Mouse (Mus musculus) cerebellum, postnatal 10 days (tissue): ENCODE data around the gene Gm2a.
"Not testable (repeated sequence)": the region's sequence is repeated elsewhere in the genome, so short reads cannot be mapped to it uniquely, and the experiment has no call there.

Source experiments
- DNase-seq, 2 experiments: peaks; one replicate each; pipeline ENCODE4 v3.0.0; 2021; ENCODE audit warnings: mixed read lengths in 2 of 2

Gm2a gene

DNA sequence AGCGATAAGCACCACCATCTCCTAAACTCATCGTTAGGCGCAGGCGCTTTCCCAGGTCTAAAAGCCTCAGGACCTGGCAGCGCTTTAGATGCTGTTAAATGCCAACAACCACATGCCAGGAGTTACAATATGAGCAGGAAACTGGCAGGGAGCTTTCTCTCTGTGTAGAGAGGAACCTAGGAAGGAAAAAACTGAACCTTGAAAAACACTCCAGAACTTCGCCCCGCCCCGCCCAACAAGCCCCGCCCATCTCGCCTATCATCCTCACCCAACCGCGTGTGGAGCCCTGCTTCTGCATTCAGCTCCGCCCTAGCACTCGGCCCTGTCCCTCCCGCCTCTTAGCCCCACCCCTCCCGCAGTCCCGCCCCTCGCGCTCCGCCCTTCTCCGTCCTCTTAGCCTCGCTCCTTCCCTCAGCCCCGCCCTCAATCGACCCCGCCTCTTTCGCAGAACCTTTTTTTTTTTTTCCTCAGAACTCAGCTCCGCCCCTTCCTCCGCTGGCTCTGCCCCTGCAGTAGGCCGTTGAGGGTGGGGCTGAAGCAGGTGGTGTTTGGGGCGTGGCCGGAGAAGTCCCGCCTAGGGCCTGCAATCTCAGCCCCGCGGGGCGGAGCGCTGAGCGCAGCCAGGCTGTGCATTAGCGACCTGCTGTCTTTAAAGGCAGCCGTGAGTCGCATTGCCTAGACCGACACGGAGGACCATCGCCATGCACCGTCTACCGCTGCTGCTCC, at the start of gene Gm2a:
Gene Gm2a (plus strand): TSS at position 653 of the 726 bp plus-strand sequence.
- DNase-seq, result peak; percentile 96 to 98

DNA sequence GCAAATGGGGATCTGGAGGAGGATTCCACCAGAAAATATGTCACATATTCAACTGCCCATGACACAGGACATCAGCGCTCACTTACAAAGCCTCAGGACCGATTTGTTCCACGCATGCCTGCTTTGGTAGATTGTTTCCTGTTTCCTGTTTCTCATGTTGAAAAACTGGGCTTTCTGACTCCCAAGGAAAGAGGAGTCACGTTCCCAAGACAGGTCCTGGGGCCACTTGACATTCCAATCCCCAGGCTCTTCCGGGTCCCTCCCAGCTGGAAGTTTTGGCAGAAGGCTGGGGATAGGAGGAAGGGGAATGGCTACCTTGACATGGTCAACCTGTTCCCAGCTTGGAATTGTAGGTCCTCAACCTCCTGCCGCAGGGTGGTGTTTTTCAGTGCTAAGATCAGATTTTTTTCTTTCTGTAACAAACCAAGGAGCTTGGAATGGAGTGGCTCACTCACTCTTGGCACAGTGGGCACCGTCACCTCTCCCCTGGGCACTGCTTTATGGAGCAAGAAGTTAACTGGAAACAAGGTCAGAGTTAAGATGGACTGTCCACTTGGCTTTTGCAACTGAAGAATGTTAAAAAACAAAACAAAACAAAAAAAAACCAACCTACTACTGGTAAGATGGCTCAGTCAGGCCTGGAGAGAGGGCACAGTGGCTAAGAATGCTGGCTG, 46.9 kb upstream of the Gm2a start:
- DNase-seq, result no peak

DNA sequence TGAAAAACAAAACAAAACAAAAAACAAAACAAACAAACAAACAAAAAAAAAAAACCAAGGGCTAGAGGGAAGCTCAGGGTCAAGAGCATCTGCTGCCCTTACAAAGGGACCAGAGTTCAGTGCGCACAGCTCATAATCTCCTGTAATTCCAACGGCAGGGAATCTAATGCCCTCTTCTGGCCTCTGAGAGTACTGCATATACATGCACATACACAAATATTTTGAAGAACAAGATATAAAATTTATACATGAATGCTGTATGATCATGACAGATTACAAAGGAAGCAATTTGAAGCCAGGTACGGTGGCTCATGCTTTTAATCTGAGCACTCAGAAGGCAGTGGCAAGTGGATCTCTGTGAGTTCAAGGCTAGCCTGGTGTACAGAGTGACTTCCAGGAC, 40.4 kb upstream of the Gm2a start:
- DNase-seq, result no peak

DNA sequence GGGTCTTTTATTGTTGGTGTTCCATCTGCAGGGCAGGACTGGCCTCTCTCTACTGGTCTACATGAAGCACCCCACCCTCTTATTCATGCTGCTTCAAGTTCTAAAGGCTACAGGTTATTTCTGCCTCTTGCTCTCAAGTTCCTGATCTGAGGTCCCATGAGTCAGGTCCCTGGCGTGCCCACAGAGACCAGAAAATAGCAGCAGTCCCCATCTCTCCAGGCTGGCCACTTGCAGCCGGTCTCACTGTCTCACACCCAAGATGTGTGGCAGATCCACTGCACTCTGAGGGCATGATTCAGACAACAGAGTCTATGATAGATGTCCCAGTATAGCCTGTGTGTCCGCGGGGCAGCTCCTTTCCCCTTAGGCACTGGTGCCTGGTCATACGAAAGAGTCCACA, 37.1 kb upstream of the Gm2a start:
- no peak for DNase-seq

DNA sequence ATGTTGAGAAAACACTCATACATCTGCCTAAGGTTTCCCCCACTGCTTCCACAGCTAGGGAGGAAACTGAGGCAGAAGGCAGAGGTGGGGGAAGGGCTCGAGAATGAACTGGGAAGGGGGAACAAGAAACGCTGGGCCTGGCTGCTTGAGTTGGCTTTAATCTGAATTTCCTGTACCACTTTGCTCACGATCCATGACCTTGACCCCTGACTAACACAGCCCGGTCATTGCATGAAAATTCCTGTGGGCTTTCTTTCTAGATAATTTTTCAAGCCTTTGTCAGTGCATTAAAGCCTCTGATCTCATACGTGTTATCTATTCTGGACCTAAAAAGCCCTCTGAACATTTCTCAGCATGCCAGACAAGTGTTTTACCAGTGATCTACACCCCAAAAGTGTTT, 35.1 kb upstream of the Gm2a start:
- no peak for DNase-seq

DNA sequence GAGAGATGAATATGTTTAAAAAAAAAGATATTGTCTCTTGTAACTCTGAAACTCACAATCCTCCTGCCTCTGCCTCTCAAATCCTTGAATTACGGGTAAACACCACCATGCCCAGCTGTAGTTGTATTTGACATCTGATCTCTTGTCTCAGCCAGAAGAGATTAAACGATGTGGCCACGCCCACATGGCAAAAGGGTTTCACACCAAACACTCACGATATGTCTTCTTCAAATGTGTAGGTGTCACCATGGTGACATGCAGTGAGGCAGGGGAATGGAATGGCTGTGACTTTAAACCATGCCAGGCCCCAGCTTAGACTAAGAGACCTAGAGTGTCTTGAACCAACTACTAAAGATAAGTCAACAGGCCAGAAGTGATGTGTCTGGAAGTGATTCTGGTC, 31.0 kb upstream of the Gm2a start:
- no peak for DNase-seq

DNA sequence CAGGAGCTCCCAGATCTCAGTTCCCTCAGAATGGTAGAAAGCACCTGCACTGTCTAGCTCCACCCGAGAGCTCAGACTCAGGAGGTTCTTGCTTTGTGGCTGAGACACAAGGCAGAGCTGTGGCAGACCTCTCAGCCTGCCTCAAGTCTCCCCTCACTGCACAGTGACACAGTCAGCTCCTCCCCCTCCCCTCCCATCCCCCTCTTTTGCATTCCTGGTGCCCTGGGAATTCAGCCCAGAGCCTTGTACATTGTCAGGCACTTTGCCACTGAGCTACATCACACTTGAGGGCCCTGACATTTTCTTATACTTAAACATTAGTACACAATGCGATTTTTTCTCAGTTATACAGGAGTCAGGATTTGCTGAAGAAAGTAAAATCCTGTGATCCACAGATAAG, 28.9 kb upstream of the Gm2a start:
- no peak for DNase-seq

DNA sequence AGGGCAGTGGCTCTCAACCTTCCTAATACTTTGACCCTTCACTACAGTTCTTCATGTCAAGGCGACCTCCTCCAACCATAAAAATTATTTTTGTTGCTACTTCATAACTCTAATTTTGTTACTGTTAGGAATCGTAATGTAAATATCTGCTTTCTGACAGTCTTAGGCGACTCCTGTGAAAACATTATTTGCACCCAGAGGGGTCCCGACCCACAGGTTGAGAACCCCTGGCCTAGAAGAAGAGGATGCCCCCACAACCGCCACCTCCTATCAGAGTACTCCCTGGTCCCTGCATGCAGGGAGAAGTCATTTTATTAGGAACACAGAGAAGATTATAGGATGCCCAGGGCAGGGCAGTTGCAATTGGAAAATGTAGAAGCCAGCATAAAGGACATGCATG, 26.6 kb upstream of the Gm2a start:
- no peak for DNase-seq

DNA sequence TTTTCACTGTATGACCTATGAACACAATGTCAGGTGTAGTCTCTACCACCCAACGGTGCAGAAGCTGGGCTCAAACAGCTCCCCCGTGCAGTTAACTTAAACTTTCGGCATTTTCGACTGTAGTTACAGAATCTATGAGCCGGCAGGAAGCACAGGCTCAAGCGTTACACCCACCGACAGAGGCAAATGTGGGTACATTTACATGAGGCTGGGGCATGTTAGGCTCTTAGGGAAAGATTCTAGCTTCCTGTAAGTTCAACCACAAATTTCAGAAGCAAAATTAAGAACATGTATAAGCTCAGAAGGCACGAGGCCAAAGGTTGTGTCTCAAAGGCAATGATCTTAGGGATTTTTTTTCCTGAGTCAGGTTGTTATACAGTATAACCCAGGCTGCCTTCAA, 25.4 kb upstream of the Gm2a start:
- DNase-seq, result no peak

DNA sequence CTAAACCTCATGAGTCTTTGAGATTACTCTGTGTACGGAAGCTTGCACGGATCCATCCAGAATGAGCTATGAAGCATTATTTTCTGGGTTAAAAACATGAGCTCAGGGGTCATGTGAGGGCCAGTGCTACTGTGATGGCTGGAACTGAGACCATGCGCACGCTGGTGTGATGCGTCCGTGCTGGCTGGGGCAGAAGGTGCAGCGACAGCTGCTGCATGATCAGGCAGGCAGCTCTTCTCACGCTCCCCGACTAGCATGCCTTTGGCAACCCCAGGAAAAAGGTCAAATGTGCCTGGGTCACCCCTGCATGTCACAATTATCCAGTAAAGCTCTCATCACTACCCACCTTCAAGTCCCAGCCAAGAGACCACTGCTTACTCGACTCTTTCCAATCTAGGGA, 24.7 kb upstream of the Gm2a start:
- no peak for DNase-seq

DNA sequence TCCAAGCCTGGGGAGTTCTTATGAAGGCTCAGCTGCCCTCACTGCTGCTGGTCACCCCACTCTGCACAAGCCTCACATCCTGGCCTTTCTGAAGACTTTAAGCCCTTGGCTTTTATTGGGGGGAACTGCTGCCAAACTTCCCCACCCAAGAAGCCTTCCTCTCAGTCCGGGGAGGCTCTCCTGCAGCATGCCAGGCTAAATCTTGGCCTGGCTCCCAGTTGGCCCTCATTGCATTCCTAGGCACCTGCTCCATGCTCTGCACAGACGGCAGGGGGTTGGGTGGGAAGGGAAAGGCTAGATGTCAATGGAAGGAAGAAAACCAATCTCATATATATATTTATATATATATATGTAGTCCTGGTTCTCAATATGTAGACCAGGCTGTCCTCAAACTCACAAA, 22.3 kb upstream of the Gm2a start:
- peak; percentile 76 to 87 for DNase-seq

DNA sequence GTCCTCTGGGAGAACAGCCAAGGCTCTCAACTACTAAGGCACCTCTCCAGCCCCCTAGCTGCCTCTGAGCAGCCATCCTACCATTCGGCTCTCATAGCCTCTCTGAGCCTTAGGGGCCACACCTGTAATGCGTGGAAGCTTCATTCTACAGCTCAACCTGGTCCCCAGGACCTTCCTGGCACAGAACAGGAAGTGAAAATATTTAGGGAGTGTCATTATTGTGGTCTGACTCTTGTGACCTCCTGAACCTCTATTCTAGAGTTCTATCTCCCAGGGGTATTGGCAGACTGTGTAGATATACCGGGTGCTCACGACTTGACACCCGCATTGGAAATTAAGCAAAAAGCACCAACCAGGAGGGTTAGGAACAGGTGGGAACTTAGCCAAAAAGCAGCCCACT, 21.7 kb upstream of the Gm2a start:
- DNase-seq, result no peak

DNA sequence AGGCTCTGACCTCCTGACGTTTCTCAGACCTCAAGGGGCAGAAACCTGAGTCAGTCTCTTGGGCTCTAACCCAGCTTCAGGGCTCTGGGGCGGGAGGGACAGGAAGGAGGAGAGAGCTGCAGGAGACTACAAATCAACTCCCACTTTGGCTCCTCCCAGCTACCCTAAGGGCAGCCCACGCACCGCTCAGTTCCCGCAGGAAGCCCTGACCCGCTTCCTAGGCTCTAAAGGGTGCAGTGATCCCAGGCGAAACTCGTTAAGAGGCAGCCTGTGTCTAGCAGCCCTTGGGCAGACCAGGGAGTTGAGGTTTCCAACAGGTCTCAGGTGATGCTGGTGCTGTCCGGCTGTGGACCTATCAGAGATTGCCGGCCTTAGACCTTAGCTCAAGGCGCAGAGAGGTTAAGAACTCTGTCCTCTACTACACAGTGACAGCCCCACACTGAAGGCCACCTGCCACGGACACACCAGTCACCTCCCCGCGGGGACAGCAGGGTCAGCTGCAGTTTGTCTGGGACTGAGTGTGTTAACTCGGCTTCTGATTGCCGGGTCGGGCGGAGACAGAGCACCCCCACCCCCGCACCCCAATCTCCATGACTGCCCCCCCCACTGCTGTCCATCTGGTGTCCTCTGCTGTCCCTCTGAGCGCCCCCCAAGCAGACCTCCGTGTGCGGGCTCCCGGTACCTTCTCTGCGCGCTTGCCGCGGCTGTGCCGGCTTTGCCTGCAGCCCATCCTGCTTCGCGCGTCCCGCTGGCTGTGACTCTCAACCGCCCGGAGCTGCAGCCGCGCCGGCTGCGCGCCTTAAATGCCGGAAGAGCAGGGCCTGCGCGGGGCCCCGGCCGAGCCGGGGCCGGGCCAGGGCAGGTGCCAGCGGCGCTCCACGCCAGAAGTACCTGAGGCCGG, 20.3 kb upstream of the Gm2a start, which contains the start of gene Ccdc69:
Gene Ccdc69 (minus strand): TSS at position 801 of the 901 bp plus-strand sequence.
- DNase-seq, result peak; percentile 43 to 58

DNA sequence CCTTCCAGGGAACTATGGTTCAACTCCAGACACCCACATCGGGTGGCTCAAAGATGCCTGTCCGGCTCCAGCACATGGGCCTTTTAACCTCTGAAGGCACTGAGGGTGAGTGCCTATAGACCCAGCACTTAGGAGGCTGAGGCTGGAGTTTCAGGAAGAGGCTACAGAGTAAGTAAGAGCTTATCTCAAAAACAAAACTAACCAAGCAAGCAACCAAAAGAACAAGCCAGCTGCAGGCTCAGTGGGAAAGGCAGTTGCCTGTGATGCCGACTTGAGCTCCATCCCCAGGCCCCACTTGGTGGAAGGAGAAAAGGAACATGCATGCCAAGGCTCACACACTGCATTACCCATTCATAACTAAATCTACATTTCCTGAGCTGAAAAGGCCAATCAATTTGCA, 19.4 kb upstream of the Gm2a start:
- DNase-seq, result no peak

DNA sequence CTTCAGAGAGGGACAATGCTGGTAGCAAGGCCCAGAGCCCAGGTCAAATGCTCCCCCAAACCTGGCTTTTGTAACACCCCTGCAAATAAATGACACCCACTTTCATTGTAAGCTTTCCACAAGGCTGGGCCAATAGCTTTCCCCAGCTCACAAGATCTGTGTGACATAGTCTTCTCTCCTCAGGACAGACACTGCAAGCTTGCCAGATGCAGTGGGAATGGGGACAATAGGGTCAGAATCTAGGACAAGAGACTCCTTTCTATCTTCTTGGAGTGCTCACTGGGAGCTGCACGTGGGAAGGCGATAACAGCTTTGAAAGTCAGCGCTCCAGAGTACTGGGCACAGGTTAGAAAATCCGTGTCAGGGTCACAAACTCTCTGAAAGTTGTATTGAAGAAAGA, 18.7 kb upstream of the Gm2a start:
- DNase-seq, result no peak

DNA sequence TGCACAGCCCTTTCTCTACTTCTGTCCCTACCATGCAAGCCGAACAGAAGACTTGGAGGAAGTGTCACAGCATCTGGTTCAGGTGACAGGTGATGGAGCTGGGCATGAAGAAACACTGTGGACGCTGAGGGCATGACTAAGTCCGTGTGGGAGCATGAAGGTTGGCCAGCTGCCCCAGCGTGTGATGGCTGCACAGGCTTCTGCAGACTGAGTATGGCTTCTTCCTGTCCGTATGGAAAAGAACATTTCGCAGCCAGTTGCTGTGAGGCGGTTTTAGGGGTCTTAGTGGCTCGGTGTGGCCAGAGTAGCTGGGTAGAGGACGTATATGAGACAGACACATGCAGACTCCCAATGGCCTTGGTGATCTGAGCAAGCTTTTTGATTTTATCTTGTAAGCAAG, 16.7 kb upstream of the Gm2a start:
- no peak for DNase-seq

DNA sequence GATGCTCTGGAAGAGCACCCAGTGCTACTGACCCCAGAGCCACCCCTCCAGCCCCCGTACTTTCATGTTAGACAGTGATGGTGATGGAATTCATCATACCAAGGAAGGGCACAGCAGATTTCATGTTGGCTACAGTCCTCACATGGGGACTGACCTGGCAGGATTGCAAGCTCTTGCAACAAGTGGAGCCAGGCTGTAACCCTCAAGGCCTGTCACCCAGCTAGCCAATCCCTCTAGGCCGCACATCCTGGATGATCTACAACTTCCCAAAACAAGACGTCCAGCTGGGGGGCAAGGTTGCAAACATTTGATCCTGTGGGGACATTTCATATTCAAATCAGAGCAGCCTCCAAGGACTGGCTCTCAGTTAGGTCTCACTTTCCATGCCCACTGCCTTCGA, 13.3 kb upstream of the Gm2a start:
- DNase-seq, result no peak

DNA sequence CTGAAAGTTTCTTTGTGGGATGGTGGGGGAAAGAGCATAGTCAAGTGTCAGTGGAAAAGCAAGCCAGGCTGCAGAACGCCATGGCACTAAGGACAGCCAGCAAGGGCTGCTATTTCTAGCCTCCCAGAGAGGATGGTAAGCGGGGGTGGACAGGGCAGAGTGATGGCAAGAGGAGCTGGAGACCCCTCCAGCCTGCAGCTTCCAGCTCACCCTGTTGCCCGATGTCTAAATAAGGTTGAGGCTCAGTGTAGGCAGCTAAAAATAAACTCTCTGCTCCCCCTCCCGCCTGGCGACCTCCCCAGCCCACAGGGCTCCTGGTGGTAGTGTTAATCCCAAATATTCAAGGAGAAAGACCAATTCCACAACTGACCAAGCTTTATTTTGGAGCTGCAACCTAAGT, 12.5 kb upstream of the Gm2a start:
- peak in 1 of 2 experiments; percentile 60 for DNase-seq

DNA sequence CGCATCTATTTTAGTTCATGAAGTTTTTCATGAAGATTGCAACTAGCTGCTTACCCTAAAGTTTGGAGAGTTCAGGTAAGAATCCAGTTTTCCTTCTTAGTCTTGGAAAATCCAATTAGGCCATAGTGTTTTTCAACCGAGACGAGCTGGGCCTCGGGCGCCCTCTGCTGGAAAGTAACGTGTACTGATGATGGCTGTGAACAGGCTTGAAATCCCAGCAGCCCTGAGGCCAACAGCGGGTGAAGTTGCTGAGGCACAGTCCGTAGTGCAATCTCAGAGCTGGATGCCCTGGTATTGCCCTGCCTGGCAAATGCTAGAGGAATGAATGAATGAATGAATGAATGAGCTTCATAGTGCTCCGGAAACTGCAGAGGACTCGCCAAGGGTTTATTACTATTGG, 10.9 kb upstream of the Gm2a start:
- DNase-seq, result peak; percentile 86 to 87

DNA sequence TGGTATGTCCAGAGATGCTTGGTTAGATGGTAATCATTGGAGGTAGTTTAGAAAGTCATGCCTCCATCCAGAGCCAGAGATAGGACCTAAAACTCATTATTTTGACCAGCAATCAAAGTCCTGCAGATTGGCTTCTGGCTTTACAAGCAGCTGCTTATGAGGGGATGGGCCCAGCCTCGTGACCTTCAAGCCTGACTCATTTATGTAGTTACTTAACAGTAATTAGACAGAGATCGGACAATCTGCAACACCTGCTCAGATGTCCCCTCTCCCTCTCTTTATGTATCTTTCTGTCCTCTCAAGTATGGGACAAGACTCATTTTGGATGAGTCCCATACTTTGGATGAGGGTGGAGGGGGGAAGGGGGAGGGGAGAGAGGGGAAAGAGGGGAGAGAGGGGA, 8.0 kb upstream of the Gm2a start:
- no peak for DNase-seq

DNA sequence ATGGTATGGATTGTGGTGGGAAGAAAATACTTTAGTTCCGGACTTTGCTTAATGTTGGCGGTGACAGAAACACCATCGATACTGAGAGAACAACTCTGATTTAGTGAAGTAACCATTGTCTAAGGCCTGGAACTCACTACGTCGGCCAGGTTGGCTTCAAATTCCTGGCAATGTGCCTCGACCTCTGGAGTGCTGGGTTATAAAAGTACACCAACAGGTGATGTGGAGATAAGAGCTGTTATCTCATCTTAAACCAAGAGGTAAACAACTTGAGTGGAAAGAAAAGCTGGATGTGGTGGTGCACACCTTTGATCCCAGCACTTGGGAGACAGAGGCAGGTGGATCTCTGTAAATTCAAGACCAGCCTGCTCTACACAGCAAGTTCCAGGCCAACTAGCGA, 4.8 kb upstream of the Gm2a start:
- DNase-seq, result no peak

DNA sequence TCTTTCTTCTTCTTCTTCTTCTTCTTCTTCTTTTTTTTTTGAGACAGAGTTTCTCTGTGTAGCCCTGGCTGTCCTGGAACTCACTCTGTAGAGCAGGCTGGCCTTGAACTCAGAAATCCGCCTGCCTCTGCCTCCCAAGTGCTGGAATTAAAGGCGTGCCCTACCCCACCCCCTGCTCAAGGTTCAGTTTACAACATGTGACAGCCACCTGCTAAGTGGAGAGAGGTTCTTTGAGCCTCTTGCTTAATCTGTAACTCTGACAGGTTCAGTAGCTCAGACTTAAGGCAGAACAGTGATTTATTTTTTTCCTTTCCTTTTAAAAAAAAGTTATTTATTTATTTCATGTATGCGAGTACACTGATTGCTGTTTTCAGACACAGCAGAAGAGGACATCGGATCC, 1.6 kb upstream of the Gm2a start:
- not testable (repeated sequence) for DNase-seq

DNA sequence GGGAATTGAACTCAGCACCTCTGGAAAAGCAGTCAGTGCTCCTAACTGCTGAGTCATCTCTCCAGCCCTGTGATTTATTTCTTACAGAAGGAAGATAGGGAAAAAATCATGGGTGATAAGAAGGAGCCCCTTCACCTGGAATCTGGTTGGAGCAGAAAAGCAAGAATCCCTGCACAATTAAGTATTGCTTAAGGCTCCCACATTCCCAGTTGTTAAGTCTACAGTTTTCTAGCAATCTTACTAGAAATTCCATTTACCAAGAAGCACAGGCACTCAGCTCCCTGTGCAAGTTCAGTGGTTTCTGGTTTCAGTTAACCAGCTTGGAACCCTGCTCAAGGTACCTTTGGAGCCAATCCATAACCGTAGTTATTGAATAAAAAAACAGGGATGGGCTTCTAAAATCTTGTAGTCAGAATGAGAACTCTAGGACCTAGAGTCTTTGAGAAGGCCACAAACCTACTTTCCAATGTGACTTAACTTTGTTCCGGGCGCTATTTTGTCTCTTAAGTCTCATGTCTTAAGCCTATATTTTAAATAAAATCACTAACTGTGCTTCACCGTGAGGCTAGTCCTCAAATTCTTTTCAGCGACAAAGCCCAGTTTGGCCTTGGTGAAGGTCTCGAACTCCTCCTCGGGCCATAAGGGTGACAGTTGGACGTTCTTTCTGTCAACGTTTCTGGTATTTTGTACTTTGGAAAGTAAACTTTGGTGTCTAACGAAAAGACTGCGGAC, 1.0 kb upstream of the Gm2a start:
- DNase-seq, result no peak
